Mouse (Mus musculus) ES-E14 (cell line): Measurements from ENCODE around the gene Serpina3k. TPM values are rescaled to one million over a fixed set of nuclear protein-coding genes. Genes with fewer than 3 reads are reported as not detected.
"Not testable (repeated sequence)": the region's sequence is repeated elsewhere in the genome, so short reads cannot be mapped to it uniquely, and the experiment has no call there.

Experiments
- DNase-seq: peaks from one replicate; pipeline ENCODE4 v3.0.0-alpha.2; 2013; ENCODE audit warnings: low read depth, low spot score
- H3K27ac ChIP-seq: 2 replicates; pipeline ENCODE4 v1.5.1; 2012; ENCODE audit warnings: low read depth, mild to moderate bottlenecking, low read length, moderate library complexity, mixed read lengths; ENCODE audit not compliant: poor library complexity, insufficient read depth, severe bottlenecking
- H3K36me3 ChIP-seq: 2 replicates; pipeline ENCODE4 v1.6.1; 2012; ENCODE audit warnings: mild to moderate bottlenecking, low read length, moderate library complexity, mixed read lengths; ENCODE audit not compliant: control insufficient read depth, poor library complexity, insufficient read depth, severe bottlenecking
- H3K4me1 ChIP-seq, 2 experiments: fragments of 150-350 bp in 1 of 2; sonication (generic) in 1 of 2; 2 replicates each; pipeline ENCODE4 v1.6.1; 2012; ENCODE audit warnings: low read length in 2 of 2, mild to moderate bottlenecking in 1 of 2, mixed read lengths in 1 of 2; ENCODE audit not compliant: control insufficient read depth in 2 of 2, insufficient read depth in 2 of 2, poor library complexity in 1 of 2
- H3K4me3 ChIP-seq, 2 experiments: fragments of 150-350 bp in 1 of 2; sonication (generic) in 1 of 2; 2 replicates each; pipeline ENCODE4 v1.5.1; 2012; ENCODE audit warnings: low read length in 2 of 2, low read depth in 1 of 2, mild to moderate bottlenecking in 1 of 2, mixed read lengths in 1 of 2; ENCODE audit not compliant: insufficient read depth in 1 of 2, poor library complexity in 1 of 2, severe bottlenecking in 1 of 2
- H3K9ac ChIP-seq: 2 replicates; pipeline ENCODE4 v1.6.1; 2012; ENCODE audit warnings: low read depth, mild to moderate bottlenecking, low read length, mixed read lengths; ENCODE audit not compliant: poor library complexity, insufficient read depth, severe bottlenecking
- H3K9me3 ChIP-seq: fragments of 150-350 bp; sonication (generic); 2 replicates; pipeline ENCODE4 v1.6.1; 2012; ENCODE audit warnings: low read depth, mild to moderate bottlenecking, low read length; ENCODE audit not compliant: control insufficient read depth, insufficient read depth
- CHD2 ChIP-seq: IDR thresholded peaks from 2 replicates; pipeline ENCODE4 v1.6.1; 2014; ENCODE audit warnings: mild to moderate bottlenecking, low read depth, low read length, inconsistent platforms
- HCFC1 ChIP-seq: IDR thresholded peaks from 2 replicates; pipeline ENCODE4 v1.6.1; 2012; ENCODE audit warnings: low read length, inconsistent platforms, borderline replicate concordance; ENCODE audit not compliant: insufficient read depth
- MAFK ChIP-seq: IDR thresholded peaks from 2 replicates; pipeline ENCODE4 v1.6.1; 2014; ENCODE audit warnings: mild to moderate bottlenecking, low read depth, low read length, inconsistent platforms; ENCODE audit not compliant: insufficient read depth
- ZC3H11A ChIP-seq: IDR thresholded peaks from 2 replicates; pipeline ENCODE4 v1.6.1; 2012; ENCODE audit warnings: low read depth, mild to moderate bottlenecking, inconsistent platforms, low read length, borderline replicate concordance
- ZNF384 ChIP-seq: IDR thresholded peaks from 2 replicates; pipeline ENCODE4 v1.6.1; 2012; ENCODE audit warnings: low read depth, low read length, inconsistent platforms
- in situ Hi-C, 2 experiments: fragments of 600-800 bp; cut with MboI; formaldehyde crosslinking; loops; one replicate each; pipeline ENCODE4 v1.15.1; 2025; ENCODE audit warnings: low sequenced_read_pairs in 2 of 2, inconsistent platforms in 1 of 2; ENCODE audit not compliant: unreplicated experiment in 2 of 2
- total RNA-seq: library from RNA; depleted of rRNA; stranded (reverse); fragments of 300-350 nt; gene quantifications from 2 replicates; pipeline ENCODE4 v1.2.3, GENCODE M21; 2012; rRNA removed

Gene Serpina3k
- total RNA-seq, 1 experiment = 0.27 TPM

GRCm38 (mm10) chr12:104386878-104387277 is 48.6 kb downstream of the Serpina3k start:
- H3K4me1 ChIP-seq, DNase-seq, H3K4me3 ChIP-seq, H3K36me3 ChIP-seq, H3K27ac ChIP-seq, in situ Hi-C loops, H3K9me3 ChIP-seq, H3K9ac ChIP-seq: not testable (repeated sequence)

GRCm38 (mm10) chr12:104388477-104388876 is 50.2 kb downstream of the Serpina3k start:
- no peak overlapping the region for H3K4me3 ChIP-seq
- no peaks in the 10 kb centered on the region for H3K4me1 ChIP-seq
- no peaks in the 10 kb centered on the region for H3K9me3 ChIP-seq
- in situ Hi-C loops = no loop called here
- H3K36me3 ChIP-seq = no peaks in the 10 kb centered on the region
- TF ChIP-seq ZC3H11A (no peak), MAFK (no peak), ZNF384 (no peak), CHD2 (no peak), HCFC1 (no peak)
- no peak overlapping the region for H3K9ac ChIP-seq
- DNase-seq = no peak
- no peak overlapping the region for H3K27ac ChIP-seq

- H3K36me3 ChIP-seq, H3K4me1 ChIP-seq, H3K9me3 ChIP-seq, H3K9ac ChIP-seq, H3K4me3 ChIP-seq, in situ Hi-C loops, DNase-seq, H3K27ac ChIP-seq: not testable (repeated sequence)
Observed at GRCm38 (mm10) chr12:104391057-104391456, 52.8 kb downstream of the Serpina3k start.

Other genes starting within 250 kb of the Serpina3k start
- not detected in 2 replicates for gene Serpina5, start 237.4 kb upstream of the Serpina3k start, total RNA-seq
- gene Serpina3a, start 225.8 kb upstream of the Serpina3k start, total RNA-seq = not detected in 2 replicates
- not detected in 2 replicates for gene Serpina3b, start 210.5 kb upstream of the Serpina3k start, total RNA-seq
- not detected in 2 replicates for gene Serpina3c, start 184.6 kb upstream of the Serpina3k start, total RNA-seq
- gene Serpina3f, start 123.9 kb upstream of the Serpina3k start, total RNA-seq = not detected in 2 replicates
- gene Serpina3g, start 102.2 kb upstream of the Serpina3k start, total RNA-seq = 0.27 TPM in 1 of 2 replicates, not detected in the other
- 1.4 and 2.4 TPM in 2 replicates for gene Serpina3i, start 75.4 kb upstream of the Serpina3k start, total RNA-seq
- gene Serpina3j, start 23.9 kb upstream of the Serpina3k start, total RNA-seq = not detected in 2 replicates
- 0.42 and 5.5 TPM in 2 replicates for gene Serpina3m, start within 50 bp of the Serpina3k start, total RNA-seq
- gene Serpina3n, start 68.2 kb downstream of the Serpina3k start, total RNA-seq = 0.16 and 0.58 TPM in 2 replicates
- 0.48 and 0.54 TPM in 2 replicates for gene Gsc, start 134.8 kb downstream of the Serpina3k start, total RNA-seq